Mouse (Mus musculus) mesoderm, embryonic 11.5 days (tissue): ENCODE measurements around the gene Bcas1.

Experiments
- DNase-seq: peaks from one replicate; pipeline ENCODE4 v3.0.0-alpha.2; 2012; ENCODE audit warnings: low read depth, low spot score

Bcas1 gene

GRCm38 (mm10) chr2:170347131-170347765 is 80.4 kb downstream of the Bcas1 start:
- peak; percentile 65 for DNase-seq

GRCm38 (mm10) chr2:170345410-170345793 is 82.2 kb downstream of the Bcas1 start:
- DNase-seq: peak; percentile 64

GRCm38 (mm10) chr2:170344502-170345409 is 82.9 kb downstream of the Bcas1 start:
- DNase-seq: no peak

DNA sequence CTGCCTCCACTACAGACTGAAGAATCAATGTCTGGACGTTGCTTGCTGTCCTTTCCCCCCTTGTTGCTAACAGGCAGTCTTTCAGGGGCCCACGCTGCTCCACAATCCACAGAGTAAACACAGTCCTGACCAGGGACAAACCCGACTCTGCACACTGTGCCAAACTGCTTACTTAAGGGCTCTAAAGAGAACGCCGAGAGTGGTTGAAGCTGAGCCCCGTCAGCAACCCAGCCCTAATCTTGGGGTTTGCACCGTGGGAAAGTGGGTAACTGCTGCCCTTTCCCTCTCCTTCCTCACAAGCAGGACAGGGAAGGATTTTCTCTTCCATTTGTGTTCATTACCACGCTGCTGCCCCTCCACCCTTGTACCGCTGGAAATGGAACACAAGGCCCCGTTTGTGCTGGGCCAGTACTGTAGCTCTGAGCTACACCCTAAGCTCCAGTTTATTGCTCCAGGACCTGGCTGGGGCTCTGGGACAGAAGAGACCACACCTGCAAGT is 83.8 kb downstream of the Bcas1 start:
- no peak for DNase-seq

DNA sequence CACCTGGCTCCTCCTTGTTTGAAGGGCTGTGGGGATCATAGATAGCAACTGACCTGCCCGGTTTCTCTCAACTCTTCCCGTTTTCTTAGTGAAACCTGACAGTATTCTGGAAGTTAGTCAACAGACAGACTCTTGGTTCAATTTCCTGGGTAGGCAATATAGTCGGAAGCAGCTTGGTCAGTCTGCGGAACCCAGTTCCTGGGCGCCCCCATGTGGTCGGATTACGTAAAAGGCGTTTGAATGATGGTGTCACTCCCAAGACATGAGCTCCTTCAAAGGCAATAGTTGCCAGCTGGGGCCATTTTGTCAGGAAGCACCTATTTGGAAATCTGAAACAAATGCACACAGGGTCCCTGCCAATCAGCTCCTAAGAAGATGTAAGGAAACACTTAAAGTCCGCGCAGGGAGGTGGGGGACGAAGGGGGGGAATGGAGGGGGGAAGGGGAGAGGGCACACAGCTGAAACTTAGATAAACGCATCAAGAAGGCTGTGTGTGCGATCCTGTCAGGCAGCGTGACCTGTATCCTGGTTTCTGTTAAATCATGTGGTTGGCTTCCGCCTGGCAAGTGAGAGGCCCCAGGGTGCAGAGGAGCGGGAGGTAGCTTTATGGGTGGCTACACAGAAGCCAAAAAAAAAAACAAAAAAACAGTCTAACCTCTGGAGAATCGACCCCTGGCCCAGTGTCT is 84.4 kb downstream of the Bcas1 start:
- DNase-seq: peak; percentile 88

DNA sequence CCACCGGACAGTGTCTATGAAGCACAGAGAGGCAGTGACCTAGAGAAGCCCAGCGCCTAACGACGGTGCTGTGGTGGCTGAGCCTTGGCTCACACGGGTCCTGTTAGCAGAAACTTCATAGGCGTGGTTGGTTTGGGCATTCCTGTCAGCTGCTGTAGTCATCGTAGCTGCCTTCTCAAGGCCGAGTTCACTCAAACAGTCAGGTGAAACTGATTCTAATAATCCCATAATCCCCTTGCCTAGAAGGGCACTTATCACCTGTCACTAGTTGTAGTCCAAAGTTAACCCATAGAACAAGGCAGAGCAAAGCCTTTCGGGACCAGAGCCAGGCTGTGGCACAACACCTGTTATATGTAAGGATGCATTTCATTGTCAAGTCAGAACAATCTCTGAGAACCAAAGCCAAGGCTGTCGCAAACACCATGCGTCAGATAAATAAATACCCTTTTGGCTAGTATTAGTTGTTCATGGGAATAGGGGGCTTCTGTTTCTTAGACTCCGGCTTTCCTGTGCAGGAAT is 85.3 kb downstream of the Bcas1 start:
- DNase-seq: no peak

DNA sequence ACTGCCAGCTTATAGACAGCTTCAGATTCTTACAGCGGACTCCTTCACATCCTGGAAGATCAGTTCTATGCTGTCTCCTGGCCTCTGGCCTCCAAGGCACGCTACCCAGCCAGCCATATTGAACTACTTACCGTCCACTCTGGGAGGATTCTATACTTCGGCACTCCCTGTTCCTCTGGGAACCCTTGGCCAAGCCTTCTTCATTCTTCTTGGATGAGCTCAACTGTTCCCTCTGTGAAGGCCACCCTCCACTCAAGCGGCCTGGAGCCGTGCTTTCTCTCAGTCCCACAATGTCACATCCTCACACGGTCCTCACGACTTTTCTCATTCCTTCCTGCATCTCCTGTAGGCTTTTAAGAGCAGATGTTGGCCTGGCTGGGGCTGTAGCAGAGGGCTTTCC is 86.5 kb downstream of the Bcas1 start:
- no peak for DNase-seq

DNA sequence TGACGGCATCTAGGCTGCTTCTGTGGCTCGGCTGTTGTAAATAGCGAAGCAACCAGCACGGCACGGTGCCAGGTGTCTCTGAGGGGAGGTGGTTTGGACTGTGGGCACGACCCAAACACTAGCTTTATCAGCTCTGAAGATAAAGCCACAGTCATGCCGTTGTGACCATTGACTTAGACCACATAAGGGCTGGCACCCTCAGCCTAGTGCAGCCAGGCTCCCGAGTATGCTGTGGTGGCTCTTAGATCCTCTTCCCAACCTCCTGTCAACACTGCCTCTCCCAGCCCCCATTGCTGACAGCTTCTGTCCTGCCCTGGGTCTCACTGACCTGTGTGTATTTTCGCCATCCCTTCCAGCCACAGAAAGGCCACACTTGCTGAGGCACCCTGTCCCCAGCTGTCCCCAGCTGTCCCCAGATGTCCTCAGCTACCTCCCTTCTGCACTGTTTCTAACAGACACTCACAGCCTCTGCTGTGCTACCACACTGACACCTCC is 91.3 kb downstream of the Bcas1 start:
- DNase-seq: no peak

- DNase-seq: no peak
These were observed 92.5 kb downstream of the Bcas1 start for GRCm38 (mm10) chr2:170335168-170335567.

DNA sequence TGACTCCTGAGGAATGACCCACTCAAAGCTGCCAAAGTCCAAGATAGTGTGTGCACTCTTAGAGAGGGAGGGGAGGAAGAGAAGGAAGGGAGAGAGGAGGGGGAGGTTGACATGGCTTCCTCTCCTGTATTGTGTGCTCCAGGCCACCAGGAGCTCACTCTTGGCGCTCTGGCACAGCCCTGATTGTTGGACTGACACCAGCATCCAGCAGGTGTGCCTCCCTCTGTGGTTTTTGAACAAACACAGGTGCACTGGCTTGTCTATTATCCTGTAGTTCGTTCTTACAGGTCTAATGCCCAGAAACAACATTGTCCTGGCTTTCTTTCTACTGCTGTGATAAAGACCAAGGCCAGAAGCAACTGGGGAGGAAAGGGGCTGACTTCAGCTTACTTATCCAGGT is 95.8 kb downstream of the Bcas1 start:
- no peak for DNase-seq

GRCm38 (mm10) chr2:170330466-170330865 is 97.2 kb downstream of the Bcas1 start:
- DNase-seq: no peak

DNA sequence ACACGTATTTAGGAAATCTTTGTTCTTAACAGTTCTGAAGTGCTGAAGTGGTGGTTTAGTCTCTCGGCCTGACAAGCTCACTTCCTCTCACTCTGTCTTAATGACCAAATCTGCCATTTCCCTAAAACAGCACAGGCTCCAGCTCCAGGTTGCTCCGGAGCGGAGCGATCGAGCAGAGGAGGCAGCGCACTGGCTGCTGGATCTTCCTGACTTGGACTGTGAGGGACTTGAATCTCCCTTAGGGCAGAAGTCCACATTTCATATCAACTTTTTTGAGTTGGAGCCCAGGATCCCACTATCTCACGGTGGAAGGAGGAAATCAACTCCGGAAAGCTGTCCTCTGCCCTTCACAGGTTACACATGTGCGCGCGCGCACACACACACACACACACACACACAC is 97.7 kb downstream of the Bcas1 start:
- DNase-seq: no peak

DNA sequence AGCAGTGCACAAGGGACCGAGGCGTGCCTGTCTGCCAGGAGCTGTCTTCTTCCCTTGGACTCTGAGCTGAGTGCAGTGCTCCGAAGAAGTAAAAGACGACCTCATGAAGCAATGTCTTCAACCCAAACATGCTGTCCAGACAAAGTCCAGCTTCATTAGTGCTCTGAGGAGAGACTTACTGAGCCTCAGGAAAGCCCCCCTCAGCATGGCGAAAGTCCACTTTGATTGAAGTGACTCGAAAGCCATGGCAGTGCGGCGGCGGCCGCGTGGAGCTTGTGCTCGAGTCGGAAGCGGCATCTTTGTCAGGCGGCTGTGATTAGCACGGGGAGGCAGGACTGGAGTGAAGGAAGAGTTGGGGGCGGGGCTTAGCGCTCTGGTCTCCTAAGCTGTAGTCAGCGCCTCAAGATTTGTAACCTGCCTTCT is 103.7 kb downstream of the Bcas1 start:
- DNase-seq: peak; percentile 82

GRCm38 (mm10) chr2:170322013-170322414 is 105.6 kb downstream of the Bcas1 start:
- DNase-seq: no peak

GRCm38 (mm10) chr2:170321579-170321978 is 106.1 kb downstream of the Bcas1 start:
- no peak for DNase-seq

- DNase-seq: no peak
These were observed 107.8 kb downstream of the Bcas1 start for GRCm38 (mm10) chr2:170319533-170320463.

- peak; percentile 94 for DNase-seq
These were observed 108.7 kb downstream of the Bcas1 start for GRCm38 (mm10) chr2:170318713-170319532.

DNA sequence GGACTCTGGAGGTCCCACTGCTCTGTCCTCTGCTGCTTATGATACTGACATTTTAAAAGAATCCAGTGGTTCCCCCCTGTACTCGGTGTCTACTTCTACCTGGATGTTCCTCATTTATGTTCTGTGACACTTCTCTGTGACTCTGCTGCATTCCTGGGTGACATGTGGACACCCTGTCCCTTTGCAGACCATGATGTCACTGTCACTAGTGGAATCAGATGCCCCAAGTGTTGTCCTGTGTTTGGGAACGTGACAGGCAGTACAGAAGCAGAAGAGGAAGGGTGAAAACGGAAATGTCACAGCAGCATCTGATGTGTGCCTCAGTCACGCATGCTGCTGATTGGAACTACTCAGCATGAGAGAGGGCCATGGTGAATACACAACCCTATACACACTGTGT is 110.9 kb downstream of the Bcas1 start:
- no peak for DNase-seq

- no peak for DNase-seq
These were observed 111.3 kb downstream of the Bcas1 start for GRCm38 (mm10) chr2:170316344-170316743.

DNA sequence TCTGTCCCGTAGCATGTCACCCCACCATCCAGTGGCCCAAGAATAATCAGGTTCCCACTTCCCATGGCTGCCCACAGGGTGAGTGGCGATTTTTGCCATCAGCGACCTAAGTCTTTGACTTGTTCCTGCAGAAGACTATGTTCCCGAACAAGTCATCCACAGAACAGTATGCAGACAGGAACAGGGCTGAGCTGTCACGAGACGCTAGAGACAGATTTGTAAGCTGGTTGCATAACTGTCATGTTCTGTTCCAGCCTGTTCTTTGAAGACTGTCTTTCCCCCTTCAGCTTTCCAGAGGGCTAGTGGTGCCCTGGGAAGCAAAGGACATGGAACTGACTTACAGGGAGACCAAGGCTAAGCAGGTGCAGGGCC is 116.7 kb downstream of the Bcas1 start:
- no peak for DNase-seq
